ENCODE assay signal across 8 mouse cellular contexts in the genomic region with DNA sequence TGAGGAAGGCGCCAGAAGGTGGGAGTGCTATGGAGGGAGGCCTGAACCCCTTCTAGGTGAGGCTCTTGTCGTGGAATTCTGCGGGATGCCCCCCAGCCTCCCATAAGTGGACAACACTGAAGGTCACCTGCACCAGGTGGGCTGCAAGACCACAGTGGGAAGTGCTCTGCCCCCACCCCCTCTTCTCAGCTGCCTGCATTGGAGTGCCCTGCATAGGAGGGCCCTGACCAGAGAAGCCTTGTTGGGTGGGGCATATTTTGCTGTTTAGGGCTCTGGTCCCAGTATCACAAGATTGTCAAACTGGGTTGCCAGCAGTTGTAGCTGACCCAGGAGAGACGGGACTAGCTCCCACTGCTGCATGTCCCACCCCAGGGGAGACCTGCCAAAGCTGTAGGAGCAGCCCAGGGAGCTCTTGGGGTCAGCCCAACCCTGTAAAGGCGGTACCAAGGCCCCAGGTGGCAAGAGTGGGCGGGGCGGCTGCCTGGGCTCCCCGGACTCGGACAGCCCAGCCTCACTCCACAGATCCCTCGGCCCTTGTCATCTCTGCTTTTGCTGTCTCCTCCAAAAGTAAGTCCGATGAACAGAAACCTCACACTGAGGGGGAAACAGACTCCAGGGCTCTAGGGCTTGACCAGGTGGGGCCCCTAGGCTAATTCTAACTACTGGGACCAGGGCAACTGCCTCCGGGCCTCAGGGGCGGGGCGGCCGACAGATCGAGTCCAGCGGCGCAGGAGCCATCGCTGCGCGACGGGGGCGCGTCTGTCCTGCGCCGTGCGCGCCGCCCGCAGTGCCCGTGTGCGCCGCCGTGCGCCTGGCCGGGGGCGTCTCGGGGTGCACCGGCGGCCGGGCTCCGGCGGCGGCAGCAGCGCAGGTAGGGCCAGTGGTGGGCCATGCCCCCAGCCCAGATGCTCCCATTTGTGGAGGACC. TPM values are rescaled to one million over a fixed set of nuclear protein-coding genes. Genes with fewer than 3 reads are reported as not detected.
A peak's percentile ranks its signal among the peaks of the same experiment; 100 is the strongest.
DNase-seq lines count a peak whose midpoint lies in the region; ATAC-seq and TF ChIP-seq lines count a peak whose summit lies in the region.

Gene Gng13 (plus strand): TSS at position 461 of the 927 bp plus-strand sequence.

- H3K27me3 ChIP-seq in E14TG2a.4 (ENCODE audit: insufficient read depth, low read length) = peaks cover 15% of the 10 kb centered on the region
- peaks cover 37% of the 10 kb centered on the region for H3K27me3 ChIP-seq in forebrain, embryonic 13.5 days

- peak; percentile 33; the same call in 1 of the 2 replicates for ATAC-seq in forebrain, embryonic 13.5 days

- H3K4me2 ChIP-seq in forebrain, embryonic 13.5 days = peak within 1 kb of the TSS; percentile 61

- no peak for DNase-seq in frontal cortex, adult 2 months (ENCODE audit: extremely low spot score in 1 of 2, low spot score in 1 of 2)
- DNase-seq in frontal cortex, postnatal 25 days (ENCODE audit: low spot score in 2 of 2) = no peak
- peak; percentile 44 for DNase-seq in kidney, postnatal 14 days
- peak; percentile 17 for DNase-seq in mesoderm, embryonic 11.5 days (ENCODE audit: low read depth, low spot score)
- DNase-seq in thymus, postnatal 36 days = no peak
- DNase-seq in urinary bladder, postnatal 36 days (ENCODE audit: low spot score in 2 of 2) = no peak

- TF ChIP-seq CTCF in E14TG2a.4 (conservative IDR thresholded peaks at IDR 0.05; ENCODE audit: low read length) = no peak

- H3K36me3 ChIP-seq in E14TG2a.4 (ENCODE audit: insufficient read depth, low read length) = peaks cover 44% of the 10 kb centered on the region
- H3K36me3 ChIP-seq in forebrain, embryonic 13.5 days (ENCODE audit: poor library complexity, severe bottlenecking) = peaks cover 29% of the 10 kb centered on the region

- no peak within 1 kb of the TSS for H3K27ac ChIP-seq in forebrain, embryonic 13.5 days

- under 1% methylated on average over 45 of the region's 45 CpGs for WGBS in forebrain, embryonic 13.5 days

- peaks cover 69% of the 10 kb centered on the region for H3K4me1 ChIP-seq in E14TG2a.4 (replicated peaks; ENCODE audit: low read depth, low read length)
- peaks cover 9% of the 10 kb centered on the region for H3K4me1 ChIP-seq in forebrain, embryonic 13.5 days

- peak within 1 kb of the TSS; percentile 72 for H3K4me3 ChIP-seq in E14TG2a.4 (replicated peaks; ENCODE audit: low read length)
- peak within 1 kb of the TSS; percentile 35 for H3K4me3 ChIP-seq in forebrain, embryonic 13.5 days

- peak within 1 kb of the TSS; percentile 38 for H3K9ac ChIP-seq in forebrain, embryonic 13.5 days

- 0 out of 2 replicates have a peak, but pooled peaks cover 3% of the 10 kb centered on the region for H3K9me3 ChIP-seq in E14TG2a.4 (ENCODE audit: low read length)
- no peaks in the 10 kb centered on the region for H3K9me3 ChIP-seq in forebrain, embryonic 13.5 days (replicated peaks)

RNA-seq across cellular contexts. Expression of gene Gng13, which starts in this region (rescaled TPM):
- 330 and 335 TPM in 2 replicates for polyA plus RNA-seq in frontal cortex, adult 2 months (2012; rRNA removed)
- 0.61 TPM in 1 of 2 replicates, not detected in the other for polyA plus RNA-seq in forebrain, embryonic 13.5 days (2015; fragmentation: Nextera tagmentation; extraction: Ambion mirVana)

Comparison
In these comparisons a context has a peak if more than half of its experiments do, and no peak if none do; other contexts are left out.
1. RNA of gene Gng13 (polyA plus RNA-seq): 330 to 335 TPM in frontal cortex, adult 2 months; 0.61 TPM in forebrain, embryonic 13.5 days; every median in the first group is over 100 times any median in the second.
2. Peak in ATAC-seq, H3K4me3 ChIP-seq, H3K9ac ChIP-seq and H3K4me2 ChIP-seq in forebrain, embryonic 13.5 days; RNA of the gene not detected or under 1 TPM.
3. DNase-seq: peak in kidney, postnatal 14 days (single experiment) and mesoderm, embryonic 11.5 days (single experiment); none in frontal cortex, adult 2 months (0 of 2), frontal cortex, postnatal 25 days (0 of 2), thymus, postnatal 36 days (0 of 2) and urinary bladder, postnatal 36 days (0 of 2).